ENCODE assay signal across 8 mouse cellular contexts in the genomic region with DNA sequence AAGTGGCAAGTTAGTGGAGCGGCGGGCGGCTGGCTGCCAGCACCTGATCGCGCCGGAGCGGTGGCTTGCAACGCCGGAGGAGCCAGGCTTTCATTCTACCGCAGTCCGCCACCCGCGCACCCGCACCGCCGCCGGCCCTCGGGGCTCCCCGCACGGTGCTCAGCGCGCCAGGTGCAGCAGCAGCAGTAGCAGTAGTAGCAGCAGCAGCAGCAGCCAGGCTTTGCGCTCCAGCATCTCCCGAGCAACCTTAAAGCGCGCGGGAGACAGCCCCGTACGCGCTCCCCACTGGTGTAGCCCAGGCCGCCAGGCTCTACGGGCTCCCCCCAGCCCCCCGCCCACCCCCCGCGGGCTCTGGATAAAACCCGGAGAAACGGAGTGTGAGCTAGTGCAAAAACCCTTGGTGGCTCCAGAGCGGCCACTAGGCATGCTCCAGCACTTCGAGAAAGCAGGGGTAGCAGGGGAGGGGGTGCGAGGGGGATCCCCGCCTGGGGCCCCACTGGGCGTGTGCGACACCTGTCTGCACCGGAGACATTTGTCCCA. TPM values are rescaled to one million over a fixed set of nuclear protein-coding genes. Genes with fewer than 3 reads are reported as not detected.
DNase-seq lines count a peak whose midpoint lies in the region; ATAC-seq and TF ChIP-seq lines count a peak whose summit lies in the region.

No protein-coding gene starts in this region.

- under 1% methylated on average over 40 of the region's 44 CpGs for WGBS in lung, postnatal 0 days
- under 1% methylated on average over 44 of the region's 44 CpGs for WGBS in embryonic facial prominence, embryonic 10.5 days
- under 1% methylated on average over 43 of the region's 44 CpGs for WGBS in intestine, embryonic 14.5 days
- WGBS in limb, embryonic 15.5 days = under 1% methylated on average over 44 of the region's 44 CpGs

- TF ChIP-seq EP300 in lung, postnatal 0 days (IDR thresholded peaks at IDR 0.05) = no peak

- DNase-seq in lung, postnatal 0 days (ENCODE audit: low spot score) = no peak
- no peak for DNase-seq in lung, postnatal 10 days
- DNase-seq in embryonic facial prominence, embryonic 10.5 days (ENCODE audit: low spot score) = peak; percentile 55
- DNase-seq in intestine, embryonic 14.5 days (ENCODE audit: low spot score) = peak; percentile 62
- DNase-seq in right cerebral cortex, adult 2 months (ENCODE audit: low spot score in 2 of 2) = peak; percentile 60 to 70
- no peak for DNase-seq in MN1 (ENCODE audit: low spot score)
- DNase-seq in heart, postnatal 4 days = no peak

- no peaks in the 10 kb centered on the region for H3K36me3 ChIP-seq in lung, postnatal 0 days (ENCODE audit: insufficient read depth, low read length)
- no peaks in the 10 kb centered on the region for H3K36me3 ChIP-seq in embryonic facial prominence, embryonic 10.5 days (replicated peaks)
- no peaks in the 10 kb centered on the region for H3K36me3 ChIP-seq in intestine, embryonic 14.5 days (ENCODE audit: control insufficient read depth, insufficient read depth, low read length)
- H3K36me3 ChIP-seq in limb, embryonic 15.5 days = no peaks in the 10 kb centered on the region

- no peak overlapping the region for H3K27ac ChIP-seq in lung, postnatal 0 days (ENCODE audit: low read length)
- no peak overlapping the region for H3K27ac ChIP-seq in embryonic facial prominence, embryonic 10.5 days (replicated peaks)
- H3K27ac ChIP-seq in intestine, embryonic 14.5 days (ENCODE audit: low read depth) = no peak overlapping the region
- no peak overlapping the region for H3K27ac ChIP-seq in limb, embryonic 15.5 days

- no peak for ATAC-seq in lung, postnatal 0 days
- peak; percentile 76 for ATAC-seq in intestine, embryonic 14.5 days (replicated peaks; ENCODE audit: low FRiP score, low TSS enrichment, low read depth)
- ATAC-seq in limb, embryonic 15.5 days (ENCODE audit: insufficient number of reproducible peaks, low FRiP score, low TSS enrichment, low read depth) = 0 out of 2 replicates have a peak, but pooled peaks have one; percentile 48

- peaks cover 23% of the 10 kb centered on the region for H3K27me3 ChIP-seq in lung, postnatal 0 days (replicated peaks; ENCODE audit: insufficient read depth, low read length)
- peaks cover 59% of the 10 kb centered on the region for H3K27me3 ChIP-seq in embryonic facial prominence, embryonic 10.5 days (replicated peaks; ENCODE audit: low read depth, poor library complexity, severe bottlenecking)
- H3K27me3 ChIP-seq in intestine, embryonic 14.5 days (replicated peaks; ENCODE audit: control insufficient read depth, insufficient read depth, low read length) = peaks cover 55% of the 10 kb centered on the region
- peaks cover 42% of the 10 kb centered on the region for H3K27me3 ChIP-seq in limb, embryonic 15.5 days

- no peaks in the 10 kb centered on the region for H3K4me1 ChIP-seq in lung, postnatal 0 days (ENCODE audit: insufficient read depth, low read depth, low read length)
- peaks cover 13% of the 10 kb centered on the region for H3K4me1 ChIP-seq in embryonic facial prominence, embryonic 10.5 days
- no peaks in the 10 kb centered on the region for H3K4me1 ChIP-seq in intestine, embryonic 14.5 days (replicated peaks; ENCODE audit: control insufficient read depth, insufficient read depth, low read length)
- H3K4me1 ChIP-seq in limb, embryonic 15.5 days = peaks cover 13% of the 10 kb centered on the region

- H3K9me3 ChIP-seq in lung, postnatal 0 days (ENCODE audit: low read length) = no peaks in the 10 kb centered on the region
- H3K9me3 ChIP-seq in embryonic facial prominence, embryonic 10.5 days = no peaks in the 10 kb centered on the region
- H3K9me3 ChIP-seq in intestine, embryonic 14.5 days (ENCODE audit: control insufficient read depth, low read length) = no peaks in the 10 kb centered on the region
- no peaks in the 10 kb centered on the region for H3K9me3 ChIP-seq in limb, embryonic 15.5 days

- H3K4me3 ChIP-seq in lung, postnatal 0 days (ENCODE audit: low read depth, low read length) = peak overlapping the region; percentile 17; the same call in 1 of the 2 replicates
- peak overlapping the region; percentile 61 for H3K4me3 ChIP-seq in embryonic facial prominence, embryonic 10.5 days
- peak overlapping the region; percentile 44 for H3K4me3 ChIP-seq in intestine, embryonic 14.5 days (ENCODE audit: low read depth, low read length)
- H3K4me3 ChIP-seq in limb, embryonic 15.5 days = peak overlapping the region; percentile 42

- peak overlapping the region; percentile 42; the same call in 1 of the 2 replicates for H3K4me2 ChIP-seq in lung, postnatal 0 days (replicated peaks; ENCODE audit: low read depth, low read length)
- H3K4me2 ChIP-seq in intestine, embryonic 14.5 days (ENCODE audit: low read length) = peak overlapping the region; percentile 77
- H3K4me2 ChIP-seq in limb, embryonic 15.5 days = peak overlapping the region; percentile 87

- no peak overlapping the region for H3K9ac ChIP-seq in lung, postnatal 0 days (replicated peaks; ENCODE audit: low read depth)
- H3K9ac ChIP-seq in intestine, embryonic 14.5 days (ENCODE audit: low read length) = no peak overlapping the region
- no peak overlapping the region for H3K9ac ChIP-seq in limb, embryonic 15.5 days

- no peak for TF ChIP-seq CTCF in lung, postnatal 0 days (IDR thresholded peaks at IDR 0.05)

RNA-seq across cellular contexts. Expression of a gene that starts 0.5 kb away (rescaled TPM):
- polyA plus RNA-seq in lung, postnatal 0 days (2015; fragmentation: Nextera tagmentation; extraction: Ambion mirVana) = not detected in 2 replicates
- 0.03 and 0.11 TPM in 2 replicates for polyA plus RNA-seq in embryonic facial prominence, embryonic 10.5 days (2016; fragmentation: Nextera tagmentation; extraction: Ambion mirVana)
- polyA plus RNA-seq in intestine, embryonic 14.5 days (2014; fragmentation: Nextera tagmentation; extraction: Ambion mirVana) = 0.84 and 1.4 TPM in 2 replicates
- 0.34 and 0.46 TPM in 2 replicates for polyA plus RNA-seq in limb, embryonic 15.5 days (2015; fragmentation: Nextera tagmentation; extraction: Ambion mirVana)
- total RNA-seq in heart, postnatal 4 days (2021) = under 1 TPM in 1 of 2 experiments, not detected in 1; 0.16 TPM

Comparison
In these comparisons a context has a peak if more than half of its experiments do, and no peak if none do; other contexts are left out.
1. DNase-seq: peak in embryonic facial prominence, embryonic 10.5 days (single experiment), intestine, embryonic 14.5 days (single experiment) and right cerebral cortex, adult 2 months (2 of 2); none in lung, postnatal 0 days (single experiment), lung, postnatal 10 days (single experiment), MN1 (single experiment) and heart, postnatal 4 days (single experiment).
2. Peak in every context shown above with its lines, with median percentiles within 50 percentile points of each other: H3K4me2 ChIP-seq and H3K4me3 ChIP-seq.